Mouse (Mus musculus) embryonic facial prominence, embryonic 10.5 days (tissue): Measurements from ENCODE around the gene Syvn1. TPM values are rescaled to one million over a fixed set of nuclear protein-coding genes. Genes with fewer than 3 reads are reported as not detected.
"Not testable (repeated sequence)": the region's sequence is repeated elsewhere in the genome, so short reads cannot be mapped to it uniquely, and the experiment has no call there.

Source experiments
- DNase-seq: peaks from one replicate; pipeline ENCODE4 v3.0.0-alpha.2; 2017; ENCODE audit warnings: low spot score
- H3K27ac ChIP-seq: fragments of 300-500 bp; sonication (generic); replicated peaks from 2 replicates; pipeline ENCODE4 v1.5.1; 2016; ENCODE audit warnings: mild to moderate bottlenecking
- H3K27me3 ChIP-seq: fragments of 300-500 bp; sonication (generic); replicated peaks from 2 replicates; pipeline ENCODE4 v1.6.1; 2016; ENCODE audit warnings: low read depth, mild to moderate bottlenecking; ENCODE audit not compliant: poor library complexity, severe bottlenecking
- H3K36me3 ChIP-seq: fragments of 300-500 bp; sonication (generic); replicated peaks from 2 replicates; pipeline ENCODE4 v1.6.1; 2016; ENCODE audit warnings: mild to moderate bottlenecking, moderate library complexity
- H3K4me1 ChIP-seq: fragments of 300-500 bp; sonication (generic); 2 replicates; pipeline ENCODE4 v1.6.1; 2016
- H3K4me3 ChIP-seq: fragments of 300-500 bp; sonication (generic); 2 replicates; pipeline ENCODE4 v1.5.1; 2016; ENCODE audit warnings: mild to moderate bottlenecking, moderate library complexity
- H3K9me3 ChIP-seq: fragments of 300-500 bp; sonication (generic); 2 replicates; pipeline ENCODE4 v1.6.1; 2016; ENCODE audit warnings: mild to moderate bottlenecking
- WGBS: fragments of 180-500 bp; shearing (Covaris S2); methylation state at CpG from one replicate; pipeline ENCODE4 v1.1.7; 2016; 5-methylcytosine and 5-hydroxymethylcytosine counted together
- polyA plus RNA-seq: library from polyadenylated mRNA; unstranded; fragments of >200 nt; fragmentation: Nextera tagmentation; extraction: Ambion mirVana; gene quantifications from 2 replicates; pipeline ENCODE4 v1.2.1, GENCODE M21; 2016

Gene Syvn1
- polyA plus RNA-seq, 1 experiment from 2014 or later, result 34.5 TPM

- Histone ChIP-seq H3K9me3 (no peaks in the 10 kb centered on the region), H3K4me3 (no peak overlapping the region), H3K4me1 (peaks cover 17% of the 10 kb centered on the region), H3K27me3 (peaks cover 30% of the 10 kb centered on the region), H3K36me3 (no peaks in the 10 kb centered on the region), H3K27ac (no peak overlapping the region)
- DNase-seq, result no peak
- 57% methylated on average over 3 of the region's 3 CpGs for whole genome bisulfite sequencing
Observed at GRCm38 (mm10) chr19:6020276-6020675, 26.1 kb upstream of the Syvn1 start.

GRCm38 (mm10) chr19:6023059-6023458 is 23.3 kb upstream of the Syvn1 start:
- Histone ChIP-seq H3K9me3 (no peaks in the 10 kb centered on the region), H3K4me3 (no peak overlapping the region), H3K36me3 (no peaks in the 10 kb centered on the region), H3K27ac (no peak overlapping the region), H3K27me3 (0 out of 2 replicates have a peak, but pooled peaks cover 3% of the 10 kb centered on the region), H3K4me1 (peaks cover 3% of the 10 kb centered on the region; the same call in 1 of the 2 replicates)
- 67% methylated on average over 8 of the region's 8 CpGs for WGBS
- no peak for DNase-seq

- H3K4me3 ChIP-seq, result no peak overlapping the region
- DNase-seq, result no peak
- 82% methylated on average over 7 of the region's 7 CpGs for WGBS
Observed at GRCm38 (mm10) chr19:6023930-6024329, 22.4 kb upstream of the Syvn1 start.

GRCm38 (mm10) chr19:6028991-6029390 is 17.4 kb upstream of the Syvn1 start:
- WGBS, result 86% methylated on average over 6 of the region's 6 CpGs
- no peaks in the 10 kb centered on the region for H3K4me1 ChIP-seq
- no peak overlapping the region for H3K27ac ChIP-seq
- no peak overlapping the region for H3K4me3 ChIP-seq
- no peaks in the 10 kb centered on the region for H3K9me3 ChIP-seq
- no peaks in the 10 kb centered on the region for H3K36me3 ChIP-seq
- DNase-seq, result no peak
- no peaks in the 10 kb centered on the region for H3K27me3 ChIP-seq

More at GRCm38 (mm10) chr19:6023930-6024329, 22.4 kb upstream of the Syvn1 start:
- Histone ChIP-seq H3K36me3 (no peaks in the 10 kb centered on the region), H3K27me3 (0 out of 2 replicates have a peak, but pooled peaks cover 3% of the 10 kb centered on the region), H3K9me3 (no peaks in the 10 kb centered on the region), H3K4me1 (peaks cover 3% of the 10 kb centered on the region; the same call in 1 of the 2 replicates), H3K27ac (no peak overlapping the region)

GRCm38 (mm10) chr19:6029426-6029825 is 16.9 kb upstream of the Syvn1 start:
- Histone ChIP-seq H3K9me3 (no peaks in the 10 kb centered on the region), H3K27ac (no peak overlapping the region), H3K36me3 (no peaks in the 10 kb centered on the region), H3K4me3 (no peak overlapping the region), H3K27me3 (no peaks in the 10 kb centered on the region), H3K4me1 (no peaks in the 10 kb centered on the region)
- no peak for DNase-seq
- 83% methylated on average over 9 of the region's 9 CpGs for WGBS

GRCm38 (mm10) chr19:6030520-6031280 is 15.7 kb upstream of the Syvn1 start:
- Histone ChIP-seq H3K36me3 (no peaks in the 10 kb centered on the region), H3K9me3 (no peaks in the 10 kb centered on the region), H3K4me3 (no peak overlapping the region), H3K27me3 (no peaks in the 10 kb centered on the region), H3K4me1 (no peaks in the 10 kb centered on the region), H3K27ac (no peak overlapping the region)
- WGBS, result 78% methylated on average over 14 of the region's 14 CpGs
- DNase-seq, result no peak

- H3K27me3 ChIP-seq, result no peaks in the 10 kb centered on the region
- H3K36me3 ChIP-seq, result no peaks in the 10 kb centered on the region
- WGBS, result 69% methylated on average over 9 of the region's 9 CpGs
- DNase-seq, result no peak
- H3K4me3 ChIP-seq, result no peak overlapping the region
- H3K27ac ChIP-seq, result no peak overlapping the region; the same call in 1 of the 2 replicates
- no peaks in the 10 kb centered on the region for H3K9me3 ChIP-seq
- H3K4me1 ChIP-seq, result peaks cover 5% of the 10 kb centered on the region
Observed at GRCm38 (mm10) chr19:6035966-6036585, 10.3 kb upstream of the Syvn1 start.

- Histone ChIP-seq H3K4me1 (peaks cover 5% of the 10 kb centered on the region), H3K9me3 (no peaks in the 10 kb centered on the region), H3K27ac (no peak overlapping the region), H3K4me3 (no peak overlapping the region), H3K36me3 (no peaks in the 10 kb centered on the region), H3K27me3 (no peaks in the 10 kb centered on the region)
- DNase-seq, result no peak
Observed at GRCm38 (mm10) chr19:6037695-6038094, 8.7 kb upstream of the Syvn1 start.

- WGBS, result 87% methylated on average over 7 of the region's 7 CpGs
- Histone ChIP-seq H3K9me3 (no peaks in the 10 kb centered on the region), H3K27ac (no peak overlapping the region), H3K36me3 (no peaks in the 10 kb centered on the region), H3K4me3 (no peak overlapping the region), H3K4me1 (peaks cover 5% of the 10 kb centered on the region), H3K27me3 (no peaks in the 10 kb centered on the region)
- no peak for DNase-seq
Observed at GRCm38 (mm10) chr19:6038326-6038725, 8.1 kb upstream of the Syvn1 start.

GRCm38 (mm10) chr19:6040002-6040401 is 6.4 kb upstream of the Syvn1 start:
- Histone ChIP-seq H3K4me1 (peaks cover 6% of the 10 kb centered on the region), H3K36me3 (no peaks in the 10 kb centered on the region), H3K27me3 (no peaks in the 10 kb centered on the region), H3K27ac (no peak overlapping the region), H3K9me3 (no peaks in the 10 kb centered on the region), H3K4me3 (no peak overlapping the region)
- DNase-seq, result no peak

- H3K27me3 ChIP-seq, result no peaks in the 10 kb centered on the region
- 86% methylated on average over 9 of the region's 9 CpGs for WGBS
- H3K9me3 ChIP-seq, result no peaks in the 10 kb centered on the region
- H3K4me1 ChIP-seq, result peaks cover 10% of the 10 kb centered on the region
- H3K36me3 ChIP-seq, result no peaks in the 10 kb centered on the region
- DNase-seq, result no peak
- no peak overlapping the region; the same call in 1 of the 2 replicates for H3K4me3 ChIP-seq
- 0 out of 2 replicates have a peak overlapping the region, but pooled peaks have one; percentile 4 for H3K27ac ChIP-seq
Observed at GRCm38 (mm10) chr19:6042293-6042692, 4.1 kb upstream of the Syvn1 start.

GRCm38 (mm10) chr19:6044102-6044501 is 2.3 kb upstream of the Syvn1 start:
- DNase-seq, H3K27me3 ChIP-seq, H3K27ac ChIP-seq, H3K4me3 ChIP-seq, H3K9me3 ChIP-seq: not testable (repeated sequence)
- 80% methylated on average over 4 of the region's 4 CpGs for whole genome bisulfite sequencing
- H3K4me1 ChIP-seq, result peaks cover 26% of the 10 kb centered on the region
- peaks cover 13% of the 10 kb centered on the region for H3K36me3 ChIP-seq
